Mouse (Mus musculus) small intestine, adult 2 months (tissue): ENCODE data around the gene Tnfrsf13b.

Experiments used
- CTCF ChIP-seq: fragments of 200-500 bp; IDR thresholded peaks from 2 replicates; pipeline ENCODE4 v1.5.1; 2012; ENCODE audit warnings: low read depth, mild to moderate bottlenecking, control low read depth, inconsistent platforms, low read length, moderate library complexity, mixed read lengths; ENCODE audit not compliant: insufficient replicate concordance, insufficient read length; ENCODE audit errors: extremely low read depth
- POLR2A ChIP-seq: fragments of 200-500 bp; IDR thresholded peaks from 2 replicates; pipeline ENCODE4 v1.6.1; 2012; ENCODE audit warnings: low read depth, mild to moderate bottlenecking, control low read depth, inconsistent platforms, low read length, moderate library complexity

GRCm38 (mm10) chr11:61176321-61176720, 49.8 kb downstream of the Tnfrsf13b start:
- TF ChIP-seq CTCF (no peak), POLR2A (no peak)
